Mouse (Mus musculus) stomach, embryonic 16.5 days (tissue): Measurements from ENCODE around the gene Chchd6. TPM values are rescaled to one million over a fixed set of nuclear protein-coding genes. Genes with fewer than 3 reads are reported as not detected.

Source experiments
- ATAC-seq: fragments of 200-750 bp; cut with Nextera tagmentation; 2 replicates; pipeline ENCODE4 v1.8.0; 2017; ENCODE audit warnings: moderate number of reproducible peaks, moderate TSS enrichment; ENCODE audit not compliant: insufficient read depth, low FRiP score
- H3K27ac ChIP-seq: fragments of 300-500 bp; sonication (generic); 2 replicates; pipeline ENCODE4 v1.5.1; 2014; ENCODE audit warnings: low read length
- H3K27me3 ChIP-seq: fragments of 300-500 bp; sonication (generic); 2 replicates; pipeline ENCODE4 v1.6.1; 2014; ENCODE audit warnings: low read length, control low read depth, mixed read lengths; ENCODE audit not compliant: control insufficient read depth, insufficient read depth
- H3K36me3 ChIP-seq: fragments of 300-500 bp; sonication (generic); 2 replicates; pipeline ENCODE4 v1.6.1; 2014; ENCODE audit warnings: low read length; ENCODE audit not compliant: control insufficient read depth, insufficient read depth
- H3K4me1 ChIP-seq: fragments of 300-500 bp; sonication (generic); 2 replicates; pipeline ENCODE4 v1.6.1; 2014; ENCODE audit warnings: low read length, control low read depth, mixed read lengths; ENCODE audit not compliant: control insufficient read depth, insufficient read depth
- H3K4me2 ChIP-seq: fragments of 300-500 bp; sonication (generic); 2 replicates; pipeline ENCODE4 v1.6.1; 2014; ENCODE audit warnings: low read depth, low read length, mixed read lengths
- H3K4me3 ChIP-seq: fragments of 300-500 bp; sonication (generic); replicated peaks from 2 replicates; pipeline ENCODE4 v1.5.1; 2014; ENCODE audit warnings: mild to moderate bottlenecking, low read length
- H3K9ac ChIP-seq: fragments of 300-500 bp; sonication (generic); 2 replicates; pipeline ENCODE4 v1.6.1; 2014; ENCODE audit warnings: low read length
- H3K9me3 ChIP-seq: fragments of 300-500 bp; sonication (generic); replicated peaks from 2 replicates; pipeline ENCODE4 v1.6.1; 2016; ENCODE audit warnings: low read length, control low read depth; ENCODE audit not compliant: control insufficient read depth
- WGBS: fragments of 180-500 bp; shearing (Covaris S2); extraction: QIAGEN DNeasy Blood & Tissue Kit; methylation state at CpG from one replicate; pipeline ENCODE4 v1.1.7; 2014; 5-methylcytosine and 5-hydroxymethylcytosine counted together
- polyA plus RNA-seq: library from polyadenylated mRNA; unstranded; fragments of >200 nt; fragmentation: Nextera tagmentation; extraction: Ambion mirVana; gene quantifications from 2 replicates; pipeline ENCODE4 v1.2.1, GENCODE M21; 2015

Chchd6 gene
- polyA plus RNA-seq, 1 experiment from 2014 or later: 38.0 TPM

DNA sequence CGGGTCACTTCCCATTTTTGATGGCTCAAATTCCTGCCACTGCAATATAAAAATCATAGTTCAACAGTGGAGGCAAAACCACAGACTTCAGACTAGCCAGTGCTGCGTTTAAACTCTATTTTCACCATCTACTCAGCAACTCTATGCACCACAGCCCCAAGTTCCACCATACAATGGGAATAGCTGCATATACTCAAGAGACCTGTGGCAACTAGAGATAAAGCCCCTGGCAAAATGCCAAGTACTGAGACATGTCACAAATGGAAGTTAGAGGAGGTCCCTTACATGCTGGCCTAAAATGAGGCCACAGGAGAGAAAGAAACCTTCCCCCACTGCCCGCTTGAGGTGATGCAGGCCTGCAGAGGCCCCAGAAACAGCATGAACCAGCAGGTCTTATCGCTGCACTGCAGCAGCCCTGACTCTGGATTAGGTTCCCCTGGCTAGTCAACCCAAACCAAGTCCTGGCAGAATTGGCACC is 139.9 kb downstream of the Chchd6 start:
- no peaks in the 10 kb centered on the region for H3K27me3 ChIP-seq
- no peak overlapping the region for H3K27ac ChIP-seq
- no peak for ATAC-seq

DNA sequence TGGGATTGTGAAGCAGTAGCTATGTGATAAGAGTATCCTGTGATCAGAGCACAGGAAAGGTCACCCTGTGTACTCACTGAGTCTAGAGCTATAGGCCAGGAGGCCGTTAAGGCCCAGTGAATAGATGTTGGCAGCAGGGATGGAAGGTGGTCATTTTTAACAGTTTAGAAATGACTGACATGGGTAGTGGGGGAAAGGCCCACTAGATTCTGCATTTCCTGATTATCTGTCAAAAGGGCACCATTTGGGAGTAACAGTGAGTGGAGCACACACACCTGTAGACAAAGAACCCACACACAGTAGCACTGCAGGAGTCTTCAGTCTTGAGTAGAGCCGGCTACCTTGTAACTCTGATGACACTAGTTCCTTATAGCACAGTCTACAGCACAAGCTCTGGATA is 141.0 kb downstream of the Chchd6 start:
- H3K36me3 ChIP-seq: no peaks in the 10 kb centered on the region
- H3K4me3 ChIP-seq: no peak overlapping the region
- no peak overlapping the region for H3K27ac ChIP-seq
- ATAC-seq: no peak
- WGBS: 93% methylated on average over 2 of the region's 2 CpGs
- no peaks in the 10 kb centered on the region for H3K9me3 ChIP-seq
- H3K27me3 ChIP-seq: no peaks in the 10 kb centered on the region
- H3K4me2 ChIP-seq: no peak overlapping the region
- no peaks in the 10 kb centered on the region for H3K4me1 ChIP-seq
- no peak overlapping the region for H3K9ac ChIP-seq

More for the DNA sequence above, 139.9 kb downstream of the Chchd6 start:
- H3K9me3 ChIP-seq: no peaks in the 10 kb centered on the region
- no peaks in the 10 kb centered on the region for H3K4me1 ChIP-seq
- no peak overlapping the region for H3K4me3 ChIP-seq
- 79% methylated on average over 4 of the region's 4 CpGs for WGBS
- no peaks in the 10 kb centered on the region for H3K36me3 ChIP-seq
- no peak overlapping the region for H3K4me2 ChIP-seq
- H3K9ac ChIP-seq: no peak overlapping the region

- no peaks in the 10 kb centered on the region for H3K36me3 ChIP-seq
- WGBS: 50% methylated on average over 7 of the region's 7 CpGs
- H3K4me1 ChIP-seq: no peaks in the 10 kb centered on the region
- H3K4me3 ChIP-seq: no peak overlapping the region
- H3K9me3 ChIP-seq: no peaks in the 10 kb centered on the region
- H3K27me3 ChIP-seq: no peaks in the 10 kb centered on the region
- H3K9ac ChIP-seq: no peak overlapping the region
- H3K4me2 ChIP-seq: no peak overlapping the region
- no peak for ATAC-seq
- H3K27ac ChIP-seq: no peak overlapping the region; the same call in 1 of the 2 replicates
Measured at GRCm38 (mm10) chr6:89452976-89453674, 142.3 kb downstream of the Chchd6 start.

DNA sequence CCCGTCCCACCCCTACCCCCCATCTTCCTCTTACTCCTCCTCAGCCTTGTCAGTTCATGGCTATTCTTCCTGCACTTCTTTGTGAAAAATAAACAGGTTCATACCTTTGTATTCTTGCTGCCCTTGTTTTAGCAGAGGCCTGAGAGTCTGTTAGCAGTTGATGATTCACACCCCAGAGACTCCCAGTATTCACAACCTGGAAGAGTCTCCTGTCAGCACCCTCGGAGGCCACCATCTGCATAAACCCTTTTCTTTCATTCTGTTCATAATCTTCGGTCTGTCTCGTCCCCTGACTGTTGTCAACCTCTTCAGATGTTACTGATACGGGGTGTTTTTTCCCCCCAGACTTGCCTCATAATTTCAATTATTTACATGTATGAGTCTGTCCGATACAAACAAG is 143.1 kb downstream of the Chchd6 start:
- no peaks in the 10 kb centered on the region for H3K9me3 ChIP-seq

GRCm38 (mm10) chr6:89448736-89449135 is 146.7 kb downstream of the Chchd6 start:
- Histone ChIP-seq H3K4me1 (0 out of 2 replicates have a peak, but pooled peaks cover 3% of the 10 kb centered on the region), H3K4me3 (no peak overlapping the region), H3K27me3 (no peaks in the 10 kb centered on the region), H3K27ac (no peak overlapping the region), H3K9ac (no peak overlapping the region), H3K36me3 (no peaks in the 10 kb centered on the region), H3K4me2 (no peak overlapping the region), H3K9me3 (no peaks in the 10 kb centered on the region)
- no peak for ATAC-seq
- WGBS: 51% methylated on average over 3 of the region's 3 CpGs

More for the DNA sequence above, 143.1 kb downstream of the Chchd6 start:
- H3K27ac ChIP-seq: no peak overlapping the region
- no peaks in the 10 kb centered on the region for H3K27me3 ChIP-seq
- no peaks in the 10 kb centered on the region for H3K36me3 ChIP-seq
- WGBS: 75% methylated on average over 6 of the region's 6 CpGs
- no peak overlapping the region for H3K4me3 ChIP-seq
- no peak overlapping the region for H3K4me2 ChIP-seq
- no peak overlapping the region for H3K9ac ChIP-seq
- no peak for ATAC-seq
- H3K4me1 ChIP-seq: no peaks in the 10 kb centered on the region

DNA sequence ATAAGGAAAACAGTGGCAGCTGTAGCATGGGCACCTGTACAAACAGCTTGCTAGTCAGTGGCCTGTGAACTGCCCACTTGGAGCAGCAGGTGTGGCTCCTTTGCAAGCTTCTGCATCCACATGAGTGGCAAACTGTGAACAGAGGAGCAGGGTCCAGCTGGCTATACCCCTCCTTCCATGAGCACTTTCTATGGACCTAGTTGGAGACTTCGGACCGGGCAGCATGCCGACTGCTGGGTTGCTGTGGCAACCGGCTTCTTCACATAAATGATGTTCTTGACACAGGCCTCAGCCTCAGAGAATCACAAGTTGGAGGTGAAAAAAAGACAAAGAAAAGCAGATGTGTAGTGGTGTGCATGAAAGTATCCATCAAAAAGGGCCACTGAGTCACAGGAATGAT is 154.8 kb downstream of the Chchd6 start:
- H3K27ac ChIP-seq: no peak overlapping the region
- H3K9me3 ChIP-seq: no peaks in the 10 kb centered on the region
- no peak for ATAC-seq
- no peak overlapping the region for H3K4me2 ChIP-seq
- H3K9ac ChIP-seq: no peak overlapping the region
- 83% methylated on average over 4 of the region's 4 CpGs for WGBS
- no peaks in the 10 kb centered on the region for H3K4me1 ChIP-seq
- H3K27me3 ChIP-seq: no peaks in the 10 kb centered on the region
- H3K36me3 ChIP-seq: no peaks in the 10 kb centered on the region
- H3K4me3 ChIP-seq: no peak overlapping the region

DNA sequence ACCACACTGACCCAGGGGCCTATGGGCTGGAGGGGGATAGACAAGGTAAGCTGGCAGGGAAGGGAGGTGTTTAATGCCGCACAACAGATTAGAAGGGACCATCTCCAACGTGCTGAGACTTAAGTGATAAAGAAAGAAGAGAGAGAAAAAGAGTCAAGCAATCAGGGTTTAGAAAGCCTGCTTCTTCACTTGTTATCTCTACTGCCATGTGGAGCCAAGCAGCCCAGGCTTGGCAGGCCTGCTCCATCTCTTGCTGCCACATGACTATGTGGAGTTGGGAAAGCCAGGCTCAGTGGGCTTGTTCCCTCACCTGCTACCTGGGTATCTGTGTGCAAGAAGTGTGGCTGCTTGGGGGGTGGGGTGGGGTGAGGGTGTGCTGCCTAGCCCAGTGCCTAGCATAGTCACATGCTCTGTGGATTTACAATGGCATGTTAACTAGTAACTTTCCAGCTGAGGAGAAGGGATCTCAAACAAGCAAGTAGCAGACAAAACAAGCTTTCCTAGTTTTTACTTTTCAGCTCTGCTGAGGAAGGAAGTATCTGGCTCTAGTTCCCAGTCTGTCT is 163.5 kb downstream of the Chchd6 start:
- H3K9ac ChIP-seq: no peak overlapping the region
- no peak overlapping the region for H3K27ac ChIP-seq
- WGBS: 67% methylated on average over 2 of the region's 2 CpGs
- no peak overlapping the region for H3K4me3 ChIP-seq
- H3K4me2 ChIP-seq: no peak overlapping the region
- H3K36me3 ChIP-seq: no peaks in the 10 kb centered on the region
- no peaks in the 10 kb centered on the region for H3K27me3 ChIP-seq
- H3K9me3 ChIP-seq: no peaks in the 10 kb centered on the region
- no peak for ATAC-seq
- no peaks in the 10 kb centered on the region for H3K4me1 ChIP-seq

DNA sequence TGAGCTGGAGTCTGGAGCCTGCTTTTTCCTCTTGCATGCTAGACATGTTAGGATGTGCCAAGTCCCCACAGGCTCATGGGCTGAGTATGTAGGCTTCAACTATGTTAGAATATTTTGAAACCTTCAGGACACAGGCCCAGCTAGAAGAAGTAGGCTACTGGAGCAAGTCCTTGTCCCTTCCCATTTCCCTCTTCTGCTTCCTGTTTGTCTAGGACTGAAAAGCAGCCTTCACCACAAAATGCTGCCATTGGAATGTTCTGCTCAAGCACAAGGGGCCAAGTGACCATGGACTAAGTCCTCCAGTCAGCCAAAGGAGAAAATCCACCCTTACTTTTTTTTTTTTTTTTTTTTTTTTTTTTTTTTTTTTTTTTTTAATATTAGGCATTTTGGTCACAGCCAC is 164.7 kb downstream of the Chchd6 start:
- H3K27me3 ChIP-seq: no peaks in the 10 kb centered on the region
- no peak overlapping the region for H3K4me3 ChIP-seq
- H3K36me3 ChIP-seq: no peaks in the 10 kb centered on the region
- no peak overlapping the region for H3K4me2 ChIP-seq
- H3K4me1 ChIP-seq: no peaks in the 10 kb centered on the region
- H3K9ac ChIP-seq: no peak overlapping the region
- H3K27ac ChIP-seq: no peak overlapping the region
- H3K9me3 ChIP-seq: no peaks in the 10 kb centered on the region
- ATAC-seq: no peak

DNA sequence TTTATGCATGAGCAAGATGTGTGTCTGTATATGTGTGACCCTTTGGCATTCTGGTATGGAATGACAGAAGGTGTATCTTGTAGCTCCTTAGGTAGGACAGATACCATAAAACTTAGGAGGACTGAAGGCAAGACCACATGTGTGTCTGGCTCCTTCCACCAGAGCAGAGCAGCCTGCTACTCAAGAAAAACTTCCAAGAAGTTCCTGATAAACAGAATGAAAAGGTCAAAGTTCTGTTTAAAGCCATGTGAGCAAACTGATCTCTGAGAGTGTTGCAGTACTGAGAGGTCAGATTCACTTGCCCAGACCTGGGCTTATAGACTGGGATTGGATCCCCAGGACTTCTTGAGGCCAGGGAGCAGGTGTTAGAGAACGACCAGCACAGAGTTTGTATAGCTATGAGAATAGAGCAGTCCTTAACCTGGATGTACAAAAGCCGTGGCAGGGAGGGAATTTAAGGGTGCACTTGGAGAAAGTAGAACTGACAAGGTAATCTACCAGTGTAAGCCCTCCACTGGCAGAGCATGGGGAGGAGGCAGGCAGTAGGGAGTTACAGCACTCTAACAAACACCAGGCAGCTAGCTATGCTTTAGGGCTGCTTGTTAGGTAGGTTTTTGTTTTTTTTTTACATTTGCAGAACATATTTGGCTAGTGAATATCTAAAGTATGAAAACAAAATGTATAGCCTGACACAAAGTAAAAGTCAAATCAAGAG is 166.6 kb downstream of the Chchd6 start:
- H3K36me3 ChIP-seq: no peaks in the 10 kb centered on the region
- WGBS: 31% methylated on average over 2 of the region's 2 CpGs
- H3K4me3 ChIP-seq: no peak overlapping the region
- H3K27ac ChIP-seq: no peak overlapping the region
- no peak overlapping the region for H3K9ac ChIP-seq
- H3K4me1 ChIP-seq: no peaks in the 10 kb centered on the region
- no peak overlapping the region for H3K4me2 ChIP-seq
- H3K27me3 ChIP-seq: no peaks in the 10 kb centered on the region
- no peaks in the 10 kb centered on the region for H3K9me3 ChIP-seq
- ATAC-seq: no peak
